Mouse (Mus musculus): ENCODE measurements around the gene Ncapg2.

DNA sequence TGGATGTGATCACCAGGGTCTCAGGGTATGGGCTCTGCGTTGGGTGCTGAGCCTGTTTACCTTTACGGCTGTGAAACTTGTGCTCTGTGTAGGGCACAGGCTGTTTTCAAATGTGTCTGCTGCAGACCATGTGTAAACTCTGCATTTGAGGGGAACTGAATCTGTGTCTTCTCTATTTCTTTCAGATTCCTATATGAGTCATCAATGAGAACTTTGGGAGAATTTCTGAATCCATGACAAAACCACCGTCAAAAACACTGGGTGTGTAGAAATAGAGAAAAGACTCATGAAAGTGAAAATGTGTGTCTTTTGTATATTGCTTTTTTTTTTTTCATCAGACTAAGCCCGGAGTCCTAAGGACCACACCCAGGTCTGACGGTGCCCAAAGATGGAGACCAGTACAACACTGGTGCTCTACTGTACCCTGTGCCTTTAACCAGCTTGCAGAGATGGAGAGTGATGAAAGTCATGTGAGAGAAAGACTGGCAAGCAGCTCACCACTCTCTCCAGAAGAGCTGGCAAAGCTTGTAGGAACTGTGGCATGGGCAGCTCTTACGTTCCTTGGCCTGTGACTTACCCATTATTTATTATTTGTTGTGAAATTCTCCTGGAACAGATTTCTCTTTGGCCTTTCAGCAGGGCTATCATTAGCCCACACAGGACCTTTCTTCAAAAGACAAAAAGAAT is 55.3 kb downstream of the Ncapg2 start:
- no peak for TF ChIP-seq POLR2A (IDR thresholded peaks at IDR 0.05; ENCODE audit: low read depth, low read length)
- TF ChIP-seq CTCF (IDR thresholded peaks at IDR 0.05; ENCODE audit: extremely low read depth, insufficient read length, insufficient replicate concordance, low read depth, low read length): no peak
